Mouse (Mus musculus) bone marrow macrophage, adult 2 months (primary cell): ENCODE data around the gene Igsf11.

ENCODE experiments used
- CTCF ChIP-seq: IDR thresholded peaks from 2 replicates; pipeline ENCODE4 v1.5.1; 2012; ENCODE audit warnings: low read depth, mild to moderate bottlenecking, low read length, moderate library complexity
- POLR2A ChIP-seq: IDR thresholded peaks from 2 replicates; pipeline ENCODE4 v1.6.1; 2012; ENCODE audit warnings: mild to moderate bottlenecking, low read depth, low read length, borderline replicate concordance

- no peak for TF ChIP-seq POLR2A
- TF ChIP-seq CTCF = no peak
Measured at GRCm38 (mm10) chr16:38858120-38858749, 34.2 kb upstream of the Igsf11 start.
